Mouse (Mus musculus): ENCODE measurements around the gene Mta2. TPM values are rescaled to one million over a fixed set of nuclear protein-coding genes. Genes with fewer than 3 reads are reported as not detected.

Gene Mta2
- polyA plus RNA-seq, 1 experiment from 2014 or later, result 81.8 TPM

- Histone ChIP-seq H3K27ac (ENCODE audit: low read length) (no peak overlapping the region), H3K9me3 (ENCODE audit: low read length) (no peaks in the 10 kb centered on the region), H3K9ac (replicated peaks; ENCODE audit: low read depth) (no peak overlapping the region), H3K27me3 (replicated peaks; ENCODE audit: insufficient read depth, low read length) (no peaks in the 10 kb centered on the region), H3K4me1 (ENCODE audit: insufficient read depth, low read depth, low read length) (no peaks in the 10 kb centered on the region), H3K4me2 (replicated peaks; ENCODE audit: low read depth, low read length) (no peak overlapping the region), H3K36me3 (ENCODE audit: insufficient read depth, low read length) (peaks cover 60% of the 10 kb centered on the region), H3K4me3 (ENCODE audit: low read depth, low read length) (no peak overlapping the region)
- no peak for DNase-seq (ENCODE audit: low spot score)
- TF ChIP-seq CTCF (IDR thresholded peaks at IDR 0.05), result no peak
- TF ChIP-seq EP300 (IDR thresholded peaks at IDR 0.05), result no peak
- no peak for ATAC-seq
- whole genome bisulfite sequencing, result 95% methylated on average over 3 of the region's 3 CpGs
Measured at GRCm38 (mm10) chr19:8914212-8914611, 27.5 kb upstream of the Mta2 start.

DNA sequence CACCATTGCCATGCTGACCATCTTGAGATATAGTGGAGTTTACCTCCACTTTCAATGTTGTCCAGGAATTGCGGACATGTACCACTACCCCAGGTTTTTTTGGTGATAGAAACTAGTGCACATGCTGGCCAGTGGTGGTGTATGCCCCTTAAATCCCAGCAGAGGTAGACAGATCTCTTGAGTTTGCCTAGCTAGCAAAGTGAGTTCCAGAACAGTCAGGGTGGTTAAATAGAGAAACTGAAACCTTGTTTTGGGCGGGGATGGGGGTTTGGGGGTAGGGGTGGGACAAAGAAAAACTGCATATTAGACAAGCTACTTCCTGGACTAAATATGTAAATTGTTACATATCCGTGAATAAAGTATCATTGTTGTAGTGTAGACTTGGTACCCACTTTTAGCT, 22.7 kb upstream of the Mta2 start:
- WGBS, result 91% methylated on average over 3 of the region's 3 CpGs
- no peak for ATAC-seq
- Histone ChIP-seq H3K27me3 (replicated peaks; ENCODE audit: insufficient read depth, low read length) (no peaks in the 10 kb centered on the region), H3K36me3 (ENCODE audit: insufficient read depth, low read length) (peaks cover 25% of the 10 kb centered on the region), H3K4me3 (ENCODE audit: low read depth, low read length) (no peak overlapping the region), H3K9ac (replicated peaks; ENCODE audit: low read depth) (no peak overlapping the region), H3K9me3 (ENCODE audit: low read length) (no peaks in the 10 kb centered on the region), H3K27ac (ENCODE audit: low read length) (no peak overlapping the region), H3K4me2 (replicated peaks; ENCODE audit: low read depth, low read length) (no peak overlapping the region), H3K4me1 (ENCODE audit: insufficient read depth, low read depth, low read length) (peaks cover 7% of the 10 kb centered on the region; the same call in 1 of the 2 replicates)
- no peak for DNase-seq (ENCODE audit: low spot score)
- no peak for TF ChIP-seq EP300 (IDR thresholded peaks at IDR 0.05)
- no peak for TF ChIP-seq CTCF (IDR thresholded peaks at IDR 0.05)

DNA sequence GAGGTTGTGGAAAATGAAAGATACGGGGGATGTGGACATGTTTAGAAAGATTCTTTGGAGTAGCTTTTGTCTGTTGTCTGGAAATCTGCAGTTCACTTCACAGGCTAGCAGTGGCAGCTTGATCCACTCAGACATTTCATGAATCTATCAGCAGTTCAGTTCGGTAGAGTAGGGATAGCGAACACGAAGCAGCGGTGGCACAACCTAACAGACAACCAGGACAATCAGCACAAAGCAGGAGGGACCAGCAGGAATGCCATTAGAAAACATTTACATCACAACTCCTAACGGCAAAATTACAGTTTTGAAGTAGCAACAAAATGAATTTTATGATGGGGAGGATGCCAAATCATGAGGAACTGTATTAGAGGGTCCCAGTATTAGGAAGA, 22.0 kb upstream of the Mta2 start:
- Histone ChIP-seq H3K27ac (ENCODE audit: low read length) (peak overlapping the region; percentile 91), H3K4me3 (ENCODE audit: low read depth, low read length) (no peak overlapping the region), H3K9ac (replicated peaks; ENCODE audit: low read depth) (no peak overlapping the region), H3K27me3 (replicated peaks; ENCODE audit: insufficient read depth, low read length) (no peaks in the 10 kb centered on the region), H3K36me3 (ENCODE audit: insufficient read depth, low read length) (peaks cover 19% of the 10 kb centered on the region), H3K4me2 (replicated peaks; ENCODE audit: low read depth, low read length) (peak overlapping the region; percentile 66; the same call in 1 of the 2 replicates), H3K4me1 (ENCODE audit: insufficient read depth, low read depth, low read length) (peaks cover 7% of the 10 kb centered on the region; the same call in 1 of the 2 replicates), H3K9me3 (ENCODE audit: low read length) (no peaks in the 10 kb centered on the region)
- DNase-seq (ENCODE audit: low spot score) (no peak), ATAC-seq (no peak)
- no peak for TF ChIP-seq EP300 (IDR thresholded peaks at IDR 0.05)
- TF ChIP-seq CTCF (IDR thresholded peaks at IDR 0.05), result no peak
- WGBS, result 76% methylated on average over 6 of the region's 6 CpGs

GRCm38 (mm10) chr19:8920073-8920736, 21.5 kb upstream of the Mta2 start, which contains the start of gene B3gat3:
Gene B3gat3, plus strand, starts transcription at chr19:8920374.
- Histone ChIP-seq H3K4me2 (replicated peaks; ENCODE audit: low read depth, low read length) (peak within 1 kb of the TSS; percentile 66), H3K9me3 (ENCODE audit: low read length) (no peaks in the 10 kb centered on the region), H3K27ac (ENCODE audit: low read length) (peak within 1 kb of the TSS; percentile 91), H3K4me3 (ENCODE audit: low read depth, low read length) (peak within 1 kb of the TSS; percentile 74), H3K27me3 (replicated peaks; ENCODE audit: insufficient read depth, low read length) (no peaks in the 10 kb centered on the region), H3K4me1 (ENCODE audit: insufficient read depth, low read depth, low read length) (peaks cover 7% of the 10 kb centered on the region; the same call in 1 of the 2 replicates), H3K9ac (replicated peaks; ENCODE audit: low read depth) (peak within 1 kb of the TSS; percentile 77), H3K36me3 (ENCODE audit: insufficient read depth, low read length) (peaks cover 14% of the 10 kb centered on the region; the same call in 1 of the 2 replicates)
- ATAC-seq (peak; percentile 99), DNase-seq (ENCODE audit: low spot score) (peak; percentile 97)
- TF ChIP-seq CTCF (IDR thresholded peaks at IDR 0.05), result no peak
- no peak for TF ChIP-seq EP300 (IDR thresholded peaks at IDR 0.05)
- 4% methylated on average over 40 of the region's 50 CpGs for WGBS

DNA sequence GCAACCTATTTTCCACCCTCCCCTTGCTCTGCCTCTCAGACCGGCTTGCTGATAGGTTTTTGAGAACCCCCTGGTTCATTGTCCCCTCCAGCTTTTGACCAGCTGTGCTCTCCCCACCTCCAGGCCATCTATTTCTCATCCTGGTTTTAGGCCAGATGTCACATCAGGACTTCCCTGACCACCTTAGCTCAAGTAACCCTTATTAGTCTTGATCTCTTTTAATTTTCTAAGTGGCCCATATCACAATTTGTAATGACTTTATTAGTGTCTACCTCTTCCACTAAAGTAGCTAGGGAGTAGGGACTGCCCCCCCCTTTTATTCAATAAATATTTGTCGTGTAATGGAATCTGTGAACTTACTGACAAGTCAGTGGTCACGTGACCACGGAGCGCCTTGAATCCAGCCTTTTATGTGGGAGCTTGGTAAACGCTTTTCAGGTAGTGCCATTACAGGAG, 20.8 kb upstream of the Mta2 start:
- peak overlapping the region; percentile 77 for H3K9ac ChIP-seq (replicated peaks; ENCODE audit: low read depth)
- no peaks in the 10 kb centered on the region for H3K27me3 ChIP-seq (replicated peaks; ENCODE audit: insufficient read depth, low read length)
- under 1% methylated on average over 6 of the region's 6 CpGs for whole genome bisulfite sequencing
- H3K4me1 ChIP-seq (ENCODE audit: insufficient read depth, low read depth, low read length), result peaks cover 7% of the 10 kb centered on the region; the same call in 1 of the 2 replicates
- no peaks in the 10 kb centered on the region for H3K9me3 ChIP-seq (ENCODE audit: low read length)
- TF ChIP-seq EP300 (IDR thresholded peaks at IDR 0.05), result no peak
- no peak for TF ChIP-seq CTCF (IDR thresholded peaks at IDR 0.05)
- H3K36me3 ChIP-seq (ENCODE audit: insufficient read depth, low read length), result peaks cover 8% of the 10 kb centered on the region
- DNase-seq (ENCODE audit: low spot score) (peak; percentile 86), ATAC-seq (no peak)
- H3K4me3 ChIP-seq (ENCODE audit: low read depth, low read length), result peak overlapping the region; percentile 74
- H3K4me2 ChIP-seq (replicated peaks; ENCODE audit: low read depth, low read length), result peak overlapping the region; percentile 66
- peak overlapping the region; percentile 91 for H3K27ac ChIP-seq (ENCODE audit: low read length)

DNA sequence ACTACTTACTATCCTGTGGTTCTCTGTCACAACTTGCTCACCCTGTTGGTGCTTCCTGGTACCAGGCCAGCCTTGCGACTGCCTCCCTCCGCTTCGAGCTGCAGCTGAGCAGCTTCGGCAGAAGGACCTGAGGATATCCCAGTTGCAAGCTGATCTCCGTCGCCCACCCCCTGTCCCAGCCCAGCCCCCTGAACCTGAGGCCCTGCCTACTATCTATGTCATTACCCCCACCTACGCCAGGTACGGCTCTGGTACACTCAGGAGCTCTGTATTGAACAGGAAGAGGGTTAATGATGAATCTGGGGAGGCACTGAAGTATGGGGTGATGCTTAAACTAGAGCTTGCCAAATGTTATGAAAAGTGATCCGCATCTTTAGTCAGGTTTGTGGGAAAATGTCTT, 19.9 kb upstream of the Mta2 start:
- no peak overlapping the region for H3K9ac ChIP-seq (replicated peaks; ENCODE audit: low read depth)
- no peaks in the 10 kb centered on the region for H3K27me3 ChIP-seq (replicated peaks; ENCODE audit: insufficient read depth, low read length)
- peaks cover 7% of the 10 kb centered on the region; the same call in 1 of the 2 replicates for H3K4me1 ChIP-seq (ENCODE audit: insufficient read depth, low read depth, low read length)
- no peak overlapping the region; the same call in 1 of the 2 replicates for H3K4me2 ChIP-seq (replicated peaks; ENCODE audit: low read depth, low read length)
- no peak overlapping the region for H3K27ac ChIP-seq (ENCODE audit: low read length)
- DNase-seq (ENCODE audit: low spot score), result no peak
- ATAC-seq, result no peak
- H3K4me3 ChIP-seq (ENCODE audit: low read depth, low read length), result no peak overlapping the region
- TF ChIP-seq CTCF (IDR thresholded peaks at IDR 0.05), result no peak
- TF ChIP-seq EP300 (IDR thresholded peaks at IDR 0.05), result no peak
- 71% methylated on average over 9 of the region's 9 CpGs for WGBS
- H3K36me3 ChIP-seq (ENCODE audit: insufficient read depth, low read length), result peaks cover 4% of the 10 kb centered on the region; the same call in 1 of the 2 replicates
- no peaks in the 10 kb centered on the region for H3K9me3 ChIP-seq (ENCODE audit: low read length)

Data from lung, postnatal 0 days (tissue).